Mouse (Mus musculus) telencephalon, adult 2 months (tissue): ENCODE measurements around the gene 1600002K03Rik.
"Not testable (repeated sequence)": the region's sequence is repeated elsewhere in the genome, so short reads cannot be mapped to it uniquely, and the experiment has no call there.

Source experiments
- DNase-seq: peaks from one replicate; pipeline ENCODE4 v3.0.0-alpha.2; 2011; ENCODE audit warnings: low read depth, low spot score

The 1600002K03Rik gene

DNA sequence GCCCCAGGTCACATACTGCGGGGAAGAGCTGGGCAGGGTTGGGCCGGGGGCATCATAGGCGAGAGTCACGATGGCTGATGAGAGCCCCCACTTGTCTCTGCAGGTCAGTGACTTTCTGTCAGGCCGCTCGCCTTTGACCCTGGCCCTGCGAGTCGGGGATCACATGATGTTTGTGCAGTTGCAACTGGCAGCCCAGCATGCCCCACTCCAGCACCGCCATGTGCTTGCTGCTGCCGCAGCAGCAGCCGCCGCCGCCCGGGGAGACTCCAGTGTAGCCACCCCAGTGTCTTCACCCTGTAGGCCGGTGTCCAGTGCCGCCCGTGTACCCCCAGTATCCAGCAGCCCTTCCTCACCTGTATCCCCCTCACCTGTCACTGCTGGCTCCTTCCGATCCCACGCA, 19.0 kb upstream of the 1600002K03Rik start:
- DNase-seq = no peak

DNA sequence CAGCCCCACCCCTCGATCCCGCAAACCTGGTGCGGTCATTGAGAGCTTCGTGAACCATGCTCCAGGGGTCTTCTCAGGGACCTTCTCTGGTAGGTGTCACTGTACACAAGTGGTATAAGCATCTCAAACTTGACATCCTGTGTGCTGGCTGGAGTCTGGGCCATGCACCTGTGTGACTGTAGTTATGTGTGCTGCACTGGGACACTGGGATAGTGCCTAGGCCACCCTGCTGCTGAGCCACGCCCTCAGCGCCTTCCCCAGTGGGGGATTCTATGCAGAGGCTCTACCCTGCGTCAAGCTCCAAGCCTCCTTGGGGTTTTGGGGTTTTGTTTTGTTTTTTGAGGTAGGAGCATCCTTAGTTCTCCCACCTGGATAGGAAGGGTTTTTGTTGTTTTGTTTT, 18.4 kb upstream of the 1600002K03Rik start:
- no peak for DNase-seq

DNA sequence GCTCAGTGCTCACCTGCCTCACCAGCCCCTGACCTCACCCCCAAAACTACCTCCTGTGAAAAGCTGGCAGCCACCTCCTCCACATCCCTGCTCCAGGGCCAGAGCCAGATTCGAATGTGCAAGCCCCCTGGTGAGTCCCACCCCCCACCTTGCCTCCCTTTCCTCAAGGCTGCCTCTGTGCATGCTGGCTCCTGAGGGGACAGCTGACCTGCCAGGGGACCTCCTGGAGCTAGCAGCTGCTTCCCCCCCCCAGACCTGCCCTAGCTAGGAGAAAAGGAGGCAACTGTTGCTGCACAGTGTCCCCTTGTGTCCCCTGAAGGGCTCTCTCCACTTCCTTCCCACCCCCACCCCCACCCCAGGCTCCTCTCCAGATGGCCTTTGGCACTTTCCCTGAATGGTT, 17.5 kb upstream of the 1600002K03Rik start:
- no peak for DNase-seq

DNA sequence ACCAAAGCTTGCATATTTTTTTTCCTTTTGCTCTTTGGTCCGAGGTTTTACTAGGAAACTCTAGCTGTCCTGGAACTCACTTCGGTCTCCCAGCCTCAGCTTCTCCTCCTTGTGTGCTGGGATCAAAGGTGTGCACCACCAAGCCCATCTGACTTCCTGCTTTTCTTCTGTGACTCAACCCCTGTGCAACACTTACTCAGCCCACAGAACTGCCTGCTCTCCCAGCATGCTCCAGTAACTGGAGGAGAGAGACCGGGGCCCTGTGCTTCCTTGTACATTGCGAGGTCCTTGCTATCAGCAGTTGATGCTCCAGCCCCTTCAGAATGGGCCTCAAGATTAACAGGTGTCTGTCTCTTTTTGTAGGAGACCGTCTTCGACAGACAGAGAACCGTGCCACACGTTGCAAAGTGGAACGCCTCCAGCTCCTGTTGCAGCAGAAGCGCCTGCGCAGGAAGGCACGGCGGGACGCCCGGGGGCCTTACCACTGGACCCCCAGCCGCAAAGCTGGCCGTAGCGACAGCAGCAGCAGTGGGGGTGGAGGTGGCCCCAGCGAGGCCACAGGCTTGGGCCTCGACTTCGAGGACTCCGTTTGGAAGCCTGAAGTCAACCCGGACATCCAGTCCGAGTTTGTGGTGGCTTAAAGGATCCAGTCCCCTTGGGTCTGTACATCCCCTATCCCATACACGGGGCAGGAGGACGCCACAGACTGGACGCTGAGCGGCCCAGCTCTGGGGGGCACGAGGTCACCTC, 16.6 kb upstream of the 1600002K03Rik start:
- DNase-seq = no peak

DNA sequence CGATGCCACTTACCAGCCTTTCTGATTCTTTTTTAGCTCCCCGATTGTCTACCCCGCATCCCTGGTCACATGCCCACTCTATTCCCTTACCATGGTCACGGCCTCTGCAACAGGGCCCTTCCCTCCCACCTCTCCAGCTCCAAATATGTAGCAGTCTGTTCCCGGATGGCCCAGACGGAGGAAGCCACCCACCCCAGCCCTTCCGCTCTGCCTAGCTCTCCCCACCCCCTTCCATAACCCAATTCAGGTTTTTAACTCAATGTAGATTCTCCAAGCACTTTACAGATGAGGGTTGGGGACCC, 16.0 kb upstream of the 1600002K03Rik start:
- DNase-seq = no peak

DNA sequence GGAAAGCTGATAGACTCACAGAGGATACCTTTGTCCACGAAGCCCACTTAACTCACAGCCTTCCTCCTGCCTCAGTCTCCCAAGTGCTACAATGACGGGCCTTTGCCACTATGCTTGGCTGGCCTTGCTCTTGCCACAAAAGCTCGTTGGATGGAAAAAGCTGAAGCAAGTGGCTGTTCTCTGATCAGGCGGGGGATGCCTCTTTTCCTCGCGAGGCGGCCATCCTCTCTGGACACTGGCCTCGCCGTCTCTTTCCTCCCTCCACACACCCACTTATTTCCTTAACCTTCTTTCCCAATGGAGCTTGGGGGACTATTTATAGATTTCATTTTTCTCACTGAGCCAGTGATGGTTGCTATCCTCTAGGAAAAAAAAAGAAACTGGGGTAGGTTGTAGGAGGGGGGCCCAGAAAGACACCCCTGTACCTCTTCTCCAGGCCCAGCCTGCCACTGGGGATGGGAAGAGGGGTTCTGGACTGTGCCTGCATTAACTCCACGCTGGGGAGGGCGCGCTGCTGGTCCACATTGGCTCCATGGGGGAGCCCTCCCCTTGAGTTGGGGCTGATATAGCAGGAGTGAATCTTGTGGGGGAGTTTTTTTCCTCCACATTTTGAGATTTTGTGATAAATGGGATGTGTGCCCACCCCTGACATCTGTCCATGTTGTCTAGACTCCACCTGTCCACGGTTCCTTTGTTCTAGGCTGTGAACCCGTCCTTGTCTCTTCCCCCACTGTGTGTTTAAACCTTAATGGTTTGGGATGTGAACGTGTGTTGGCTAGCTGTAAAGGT, 15.4 kb upstream of the 1600002K03Rik start:
- no peak for DNase-seq

DNA sequence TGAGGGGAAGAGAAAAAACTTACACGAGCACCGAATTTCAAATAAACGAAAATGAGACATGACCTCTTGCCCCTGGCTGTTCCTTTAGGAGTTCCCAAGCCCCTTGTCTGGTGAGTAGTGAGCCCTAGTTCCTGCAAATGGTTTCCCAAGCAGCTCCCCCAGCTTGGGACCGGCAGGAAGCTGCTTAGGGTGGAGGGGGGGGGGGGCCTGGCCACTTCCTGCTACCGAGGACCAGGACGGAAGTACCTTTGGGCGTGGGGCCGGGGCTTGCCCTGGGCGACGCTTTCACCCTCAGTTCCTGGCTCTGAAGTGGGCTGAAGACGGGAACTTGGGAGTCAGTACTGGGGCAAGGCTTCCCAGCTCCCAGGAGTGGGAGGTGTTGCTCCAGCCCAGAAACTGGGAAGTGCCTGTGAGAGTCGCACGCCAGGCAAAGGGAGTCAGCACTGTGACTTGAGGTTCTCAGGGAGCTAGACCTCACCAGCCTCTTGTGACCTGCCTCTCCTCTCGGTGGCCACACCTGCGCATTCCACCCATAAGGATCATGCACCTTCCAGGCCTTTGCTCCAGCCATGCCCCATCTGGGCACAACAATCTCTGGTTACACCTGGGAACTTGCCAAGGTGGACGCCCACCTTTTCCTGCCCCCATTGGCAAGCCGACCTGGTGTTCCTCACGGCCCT, 14.3 kb upstream of the 1600002K03Rik start:
- no peak for DNase-seq

DNA sequence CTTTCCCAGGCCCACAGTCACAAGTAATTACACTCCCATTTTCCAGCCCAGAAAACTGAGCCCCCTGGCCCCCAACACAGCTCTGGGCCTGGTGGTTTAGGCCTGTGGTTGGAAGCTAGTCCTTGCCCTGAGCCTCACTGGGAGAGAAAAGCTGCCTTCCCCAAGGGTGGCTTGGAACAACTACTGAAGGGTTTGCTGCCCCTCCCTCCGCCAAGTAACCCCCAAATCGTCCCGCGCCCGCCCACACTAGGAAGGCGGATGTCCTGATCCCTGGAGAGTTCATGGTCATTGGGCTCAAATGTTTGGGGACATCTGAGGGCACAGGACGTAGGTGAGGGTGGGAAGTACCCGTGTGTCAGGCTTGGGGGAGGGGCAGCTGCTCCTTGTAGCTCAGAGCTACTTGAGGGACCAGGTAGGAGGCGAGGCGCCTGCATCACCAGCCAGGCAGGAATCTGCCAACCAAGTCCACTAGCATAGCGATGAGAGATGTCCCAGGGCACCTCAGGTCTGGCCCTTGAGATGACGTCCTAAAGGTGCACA, 13.7 kb upstream of the 1600002K03Rik start:
- no peak for DNase-seq

DNA sequence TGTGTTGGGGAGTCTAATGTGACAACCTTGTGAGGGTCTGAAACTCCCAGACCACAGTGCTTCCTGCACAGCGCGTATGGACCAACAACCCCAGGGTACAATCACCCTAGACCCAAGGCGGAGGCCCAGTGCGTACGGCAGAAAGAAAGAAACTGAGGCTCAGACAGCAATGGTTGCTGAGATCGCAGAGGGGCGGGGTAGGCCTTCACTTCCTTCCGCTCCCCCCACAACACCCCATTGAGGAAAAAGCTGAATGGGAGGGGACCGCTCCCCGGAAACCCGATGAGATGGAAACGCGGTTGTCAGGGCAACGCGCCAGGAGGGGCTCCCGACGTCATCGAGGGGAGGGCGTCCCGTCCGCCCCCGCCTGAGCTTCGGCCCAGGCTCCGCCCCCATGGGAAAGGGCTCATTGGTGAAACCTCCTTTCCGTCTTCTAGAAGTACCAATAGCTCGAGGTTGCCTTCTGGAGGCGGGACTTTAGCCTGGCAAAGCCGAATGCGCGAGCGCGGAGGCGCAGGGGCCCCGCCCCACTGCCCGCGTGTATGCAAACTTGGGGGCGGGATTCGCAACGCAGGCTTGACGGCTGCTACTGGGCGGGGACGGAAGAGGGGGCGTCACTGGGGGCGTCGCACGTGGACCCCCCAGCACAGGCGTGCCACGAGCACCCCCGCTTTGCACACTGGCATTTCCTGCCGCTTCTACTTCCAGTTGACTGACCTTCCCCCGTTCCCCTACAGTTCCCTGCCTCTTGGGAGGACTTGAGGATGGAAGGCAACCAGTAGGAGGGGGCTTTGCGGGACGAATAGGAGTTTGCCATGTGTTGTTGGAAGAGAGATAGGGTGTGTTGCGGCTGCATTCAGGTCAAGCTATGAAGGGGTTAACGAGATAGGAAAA, 12.9 kb upstream of the 1600002K03Rik start:
- peak; percentile 98 for DNase-seq

DNA sequence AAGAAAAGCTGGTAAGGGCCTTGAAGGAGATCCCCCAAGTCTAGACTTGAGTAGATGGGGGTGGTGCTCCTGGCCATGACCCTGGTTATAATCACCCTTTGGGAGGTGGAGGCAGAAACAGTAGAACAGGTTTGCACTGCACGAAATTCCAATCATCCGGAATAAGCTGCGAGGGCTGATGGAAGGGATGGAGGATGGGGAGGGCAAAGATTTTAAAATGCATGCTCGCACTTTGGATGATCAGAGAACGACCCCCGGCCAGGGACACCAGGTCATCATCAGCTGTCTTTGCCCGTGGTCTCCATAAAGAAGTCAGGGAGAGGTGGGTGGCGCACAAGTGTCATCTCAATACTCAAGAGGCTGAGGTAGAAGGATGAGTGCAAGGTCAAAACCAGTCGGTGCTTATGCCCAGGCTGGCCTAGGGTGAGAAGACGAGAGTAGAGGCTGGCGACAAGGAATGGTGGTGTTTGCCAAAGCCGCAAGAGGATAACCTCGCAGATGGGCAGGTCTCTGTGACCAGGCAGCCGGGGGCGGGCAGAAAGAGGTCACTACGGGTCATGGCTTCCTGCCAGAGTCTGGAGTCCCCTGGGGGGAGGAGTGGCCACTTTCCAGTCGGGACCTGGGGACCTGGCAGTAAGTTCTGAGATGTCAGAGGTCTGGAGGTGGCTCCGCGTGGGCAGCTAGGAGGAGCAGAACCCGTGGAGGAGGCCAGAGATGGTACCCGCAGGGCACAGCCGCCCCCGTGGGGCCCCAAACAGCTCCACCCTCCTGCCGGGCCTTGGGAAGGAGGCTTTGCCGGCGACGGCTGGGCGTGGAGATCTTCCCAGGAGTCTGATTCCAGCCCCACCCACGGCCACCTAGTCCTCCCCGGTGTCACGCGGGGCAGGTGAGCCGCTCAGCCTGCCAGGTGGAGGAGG, 12.0 kb upstream of the 1600002K03Rik start:
- no peak for DNase-seq

DNA sequence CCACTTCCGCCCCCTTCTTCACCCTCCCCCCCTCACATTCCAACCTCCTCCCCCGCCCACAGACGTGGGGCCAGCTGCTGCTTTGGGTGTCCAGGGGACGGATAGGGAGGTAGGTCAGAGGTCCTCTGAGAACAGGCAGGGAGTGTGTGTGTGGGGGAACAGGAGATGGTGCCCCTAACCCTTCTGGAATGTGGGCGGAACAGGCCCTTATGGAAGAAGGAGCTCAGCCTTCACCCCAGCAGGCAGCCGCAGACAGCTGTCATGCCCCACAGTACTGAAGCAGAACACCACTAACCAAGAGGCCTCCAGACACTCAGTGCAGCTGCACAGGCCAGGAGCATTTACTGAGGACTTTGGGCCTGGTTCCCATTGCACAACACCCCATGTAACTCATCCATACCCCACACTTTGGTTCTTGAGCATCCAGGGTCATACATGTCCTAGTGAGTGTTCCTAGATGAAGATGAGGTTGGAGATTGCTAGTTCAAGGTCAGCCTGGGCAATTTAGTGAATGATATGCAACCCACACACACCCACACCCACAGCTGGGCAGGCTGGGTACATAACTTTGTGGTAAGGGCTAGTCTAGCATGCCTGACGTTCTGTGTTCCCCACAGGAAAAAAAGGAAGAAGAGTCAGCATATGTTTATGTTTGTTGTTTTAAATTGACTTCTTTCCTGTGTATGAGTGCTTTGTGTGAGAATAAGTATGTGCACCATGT, 11.1 kb upstream of the 1600002K03Rik start:
- no peak for DNase-seq

DNA sequence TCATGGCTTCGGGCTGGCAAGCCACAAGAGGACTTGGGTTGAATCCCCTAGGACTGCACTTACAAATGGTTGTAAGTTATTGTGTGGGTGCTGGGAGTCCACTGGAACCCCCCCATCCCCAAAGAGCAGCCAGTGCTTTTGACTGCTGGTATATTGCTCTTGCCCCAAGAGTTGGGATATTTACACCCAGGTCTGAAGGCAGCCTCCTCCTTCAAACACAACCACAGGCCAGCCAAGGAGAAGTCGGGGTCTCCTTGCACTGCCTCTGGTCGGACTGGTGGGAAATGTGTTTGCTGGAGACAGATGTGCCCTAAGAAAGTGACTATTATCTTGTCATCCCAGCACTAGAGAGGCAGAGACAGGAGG, 10.5 kb upstream of the 1600002K03Rik start:
- DNase-seq = no peak

DNA sequence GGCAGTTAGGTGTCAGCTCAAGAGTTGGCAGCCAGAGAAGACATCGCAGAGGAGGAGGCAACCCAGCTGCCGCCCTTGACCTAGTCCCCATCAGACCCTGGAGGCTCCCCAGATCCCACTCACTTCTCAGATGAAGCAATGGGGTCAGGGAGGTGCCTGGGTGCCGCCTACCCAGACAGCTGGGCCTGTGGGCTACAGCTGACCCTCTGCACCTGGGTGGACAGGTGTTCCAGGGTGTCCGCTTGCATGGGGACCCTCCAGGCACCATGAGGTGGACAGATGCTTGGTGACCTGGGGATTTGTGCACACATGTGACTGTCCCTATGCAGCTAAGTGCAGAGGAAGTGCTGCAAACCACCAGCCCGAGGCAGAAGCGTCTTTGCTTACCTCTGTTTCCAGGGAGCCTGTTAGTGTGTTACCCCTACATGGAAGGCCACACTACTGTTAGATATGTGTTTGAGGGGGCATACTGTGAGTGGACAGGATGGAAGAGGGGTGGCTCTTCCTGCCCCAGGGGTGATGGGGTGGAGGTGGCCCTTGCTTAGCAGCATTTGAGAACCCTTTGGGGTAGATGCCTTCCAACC, 9.9 kb upstream of the 1600002K03Rik start:
- DNase-seq = no peak

DNA sequence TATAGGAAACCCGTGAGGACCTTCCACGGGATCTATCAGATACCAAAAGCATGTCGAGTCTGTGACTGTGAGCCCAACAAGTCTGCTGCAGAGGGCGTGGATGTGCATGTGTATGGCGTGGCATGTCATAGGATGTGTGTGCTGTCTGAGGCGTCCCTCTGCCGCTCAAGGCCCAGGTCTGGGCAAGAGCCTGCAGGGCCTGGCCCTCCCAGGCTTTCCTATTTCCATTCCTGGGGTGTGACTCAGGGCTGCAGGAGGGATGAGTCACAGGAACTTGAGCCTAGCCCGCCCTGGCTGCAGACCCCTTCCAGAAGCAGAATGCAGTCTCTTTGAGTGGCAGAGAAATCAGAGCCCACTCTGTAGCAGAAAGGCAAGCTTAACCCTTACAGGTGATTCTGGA, 9.0 kb upstream of the 1600002K03Rik start:
- no peak for DNase-seq

DNA sequence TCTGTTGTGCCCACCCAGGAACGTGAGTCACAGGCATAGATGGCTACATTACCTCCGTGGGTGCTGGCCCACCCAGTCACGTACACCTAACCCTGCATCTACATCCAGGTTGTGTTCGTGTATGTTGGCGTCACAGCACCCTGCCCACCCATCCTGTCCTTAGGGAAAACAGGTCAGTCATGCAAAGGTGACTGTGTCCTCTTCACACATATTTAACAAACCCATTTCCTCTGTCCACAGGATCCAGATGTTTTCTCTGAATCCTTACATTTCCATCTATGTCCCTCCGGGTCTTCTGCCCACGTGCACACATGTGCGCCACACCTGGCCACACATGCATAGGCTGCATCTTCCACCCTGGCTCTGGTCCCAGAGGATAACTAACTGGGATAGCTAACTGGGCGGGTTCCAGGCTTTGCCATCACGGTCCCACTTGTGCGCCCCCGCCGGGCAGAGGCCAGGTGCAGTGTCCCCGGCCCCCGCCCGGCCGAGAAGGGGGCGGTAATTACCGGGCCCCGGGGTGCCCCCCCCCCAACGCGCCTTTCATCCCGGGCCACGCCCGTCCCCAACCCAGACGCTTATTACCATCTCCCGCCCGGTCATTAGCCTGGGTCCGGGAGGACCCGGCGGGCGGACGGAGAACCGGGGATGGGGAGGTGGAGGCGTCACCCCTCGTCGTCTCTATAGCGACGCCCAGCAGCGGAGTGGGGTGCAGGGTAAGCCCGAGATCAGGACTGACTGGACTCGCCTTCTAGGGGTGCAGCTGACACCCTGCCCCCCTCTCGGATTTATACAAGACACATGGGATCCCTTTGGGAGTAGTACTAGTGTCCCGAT, 8.4 kb upstream of the 1600002K03Rik start:
- no peak for DNase-seq

DNA sequence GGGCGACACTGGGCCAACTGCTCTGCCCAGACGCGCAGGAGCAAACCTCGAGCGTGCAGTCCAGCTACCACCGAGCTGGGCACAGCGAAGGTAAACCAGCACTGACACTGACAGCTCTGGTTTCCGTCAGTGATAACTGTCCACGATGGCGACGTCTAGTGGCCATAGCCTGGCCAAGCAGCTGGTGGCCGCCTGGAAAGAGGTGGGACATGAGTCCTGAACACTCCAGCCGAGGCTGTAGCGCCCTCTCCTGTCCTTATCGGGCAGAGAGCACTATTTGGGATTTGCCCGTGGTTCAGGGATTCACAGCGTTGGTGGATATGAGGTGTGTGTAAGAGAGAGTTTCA, 7.8 kb upstream of the 1600002K03Rik start:
- DNase-seq = peak; percentile 93

DNA sequence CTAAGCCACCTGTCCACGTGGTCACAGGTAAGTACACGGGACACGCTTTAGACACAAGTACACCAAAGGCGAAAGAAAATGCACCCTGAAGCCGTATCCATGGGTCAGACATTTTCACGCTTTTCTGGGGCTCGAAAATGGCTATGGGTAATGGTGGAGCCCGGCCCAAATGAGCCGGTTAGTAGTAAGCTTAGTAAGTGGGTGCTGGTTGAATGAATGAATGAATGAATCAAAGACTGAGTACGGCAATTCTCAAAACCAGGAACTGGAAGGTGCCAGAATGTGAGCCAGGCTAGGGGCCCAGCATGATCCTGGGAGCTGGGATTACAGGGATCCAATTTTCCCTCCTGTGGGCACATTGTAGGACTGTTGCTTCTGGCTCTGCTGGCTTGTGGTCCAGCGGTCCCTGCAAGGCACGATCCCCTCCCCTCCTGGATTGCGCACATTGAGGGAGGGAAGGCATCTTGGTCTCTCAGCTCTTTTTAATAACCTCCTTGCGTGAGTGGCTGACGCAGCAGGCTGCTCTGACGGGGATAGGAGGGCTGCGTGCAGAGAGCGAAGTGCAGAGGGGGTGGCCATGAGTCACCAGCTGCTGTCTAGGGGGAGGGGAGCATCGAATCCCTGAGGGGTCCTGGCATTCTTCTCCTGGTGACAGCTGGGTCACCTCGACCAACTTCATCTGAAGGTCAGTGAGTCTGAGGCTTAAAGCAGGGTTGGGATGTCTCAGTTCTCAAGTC, 7.2 kb upstream of the 1600002K03Rik start, which contains the start of gene Cirbp:
Gene Cirbp, plus strand, starts transcription at position 594 of the 737 bp plus-strand sequence.
- DNase-seq = peak; percentile 81

DNA sequence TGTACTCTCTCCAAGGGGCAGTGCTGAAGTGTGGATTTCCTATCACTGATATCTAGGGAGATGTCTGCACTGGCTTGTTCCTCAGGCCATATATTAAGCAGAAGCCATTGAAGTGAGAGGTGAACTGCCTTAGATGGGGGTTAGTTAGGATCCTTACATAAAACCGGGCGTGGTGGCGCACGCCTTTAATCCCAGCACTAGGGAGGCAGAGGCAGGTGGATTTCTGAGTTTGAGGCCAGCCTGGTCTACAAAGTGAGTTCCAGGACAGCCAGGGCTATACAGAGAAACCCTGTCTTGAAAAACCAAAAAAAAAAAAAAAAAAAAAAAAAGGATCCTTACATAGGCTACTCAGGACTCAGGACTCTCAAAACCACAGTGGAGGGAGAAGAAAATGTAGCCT, 6.6 kb upstream of the 1600002K03Rik start:
- not testable (repeated sequence) for DNase-seq
